Mouse (Mus musculus) forebrain, postnatal 0 days (tissue): Measurements from ENCODE around the gene Nebl. TPM values are rescaled to one million over a fixed set of nuclear protein-coding genes. Genes with fewer than 3 reads are reported as not detected.

ENCODE experiments used
- ATAC-seq: fragments of 200-750 bp; cut with Nextera tagmentation; 2 replicates; pipeline ENCODE4 v1.8.0; 2017; ENCODE audit warnings: mild to moderate bottlenecking, moderate library complexity
- DNase-seq: peaks from one replicate; pipeline ENCODE4 v3.0.0-alpha.2; 2015
- H3K27ac ChIP-seq: fragments of 300-500 bp; sonication (generic); 2 replicates; pipeline ENCODE4 v1.5.1; 2014; ENCODE audit warnings: low read depth, mild to moderate bottlenecking, antibody characterized with exemption, low read length, moderate library complexity, mixed read lengths
- H3K27me3 ChIP-seq: fragments of 300-500 bp; sonication (generic); 2 replicates; pipeline ENCODE4 v1.6.1; 2014; ENCODE audit warnings: mild to moderate bottlenecking, low read length, mixed read lengths; ENCODE audit not compliant: insufficient read depth
- H3K36me3 ChIP-seq: fragments of 300-500 bp; sonication (generic); 2 replicates; pipeline ENCODE4 v1.6.1; 2014; ENCODE audit warnings: mild to moderate bottlenecking, moderate library complexity; ENCODE audit not compliant: insufficient read depth
- H3K4me1 ChIP-seq: fragments of 300-500 bp; sonication (generic); 2 replicates; pipeline ENCODE4 v1.6.1; 2014; ENCODE audit warnings: antibody characterized with exemption; ENCODE audit not compliant: insufficient read depth
- H3K4me2 ChIP-seq: fragments of 300-500 bp; sonication (generic); 2 replicates; pipeline ENCODE4 v1.6.1; 2014; ENCODE audit warnings: low read depth, mild to moderate bottlenecking, moderate library complexity
- H3K4me3 ChIP-seq: fragments of 300-500 bp; sonication (generic); 2 replicates; pipeline ENCODE4 v1.5.1; 2014; ENCODE audit warnings: low read depth, low read length, mixed read lengths
- H3K9ac ChIP-seq: fragments of 300-500 bp; sonication (generic); 2 replicates; pipeline ENCODE4 v1.6.1; 2014; ENCODE audit warnings: mild to moderate bottlenecking
- H3K9me3 ChIP-seq: fragments of 300-500 bp; sonication (generic); 2 replicates; pipeline ENCODE4 v1.6.1; 2016; ENCODE audit warnings: low read length
- CTCF ChIP-seq: sonication (generic); IDR thresholded peaks from 2 replicates; pipeline ENCODE4 v1.5.1; 2016; ENCODE audit warnings: antibody characterized with exemption, control low read depth, low read depth
- WGBS: fragments of 180-500 bp; shearing (Covaris S2); extraction: QIAGEN DNeasy Blood & Tissue Kit; methylation state at CpG from one replicate; pipeline ENCODE4 v1.1.7; 2014; 5-methylcytosine and 5-hydroxymethylcytosine counted together
- polyA plus RNA-seq: library from polyadenylated mRNA; unstranded; fragments of >200 nt; fragmentation: Nextera tagmentation; extraction: Ambion mirVana; gene quantifications from 2 replicates; pipeline ENCODE4 v1.2.1, GENCODE M21; 2015
- total RNA-seq: library from RNA; depleted of rRNA; stranded (reverse); fragments of >200 nt; gene quantifications from 2 replicates; pipeline ENCODE4 v1.2.3, GENCODE M21; 2014; rRNA removed

Gene Nebl
- total RNA-seq = 19.9 and 27.8 TPM in 2 replicates
- 3.9 and 9.2 TPM in 2 replicates for polyA plus RNA-seq

DNA sequence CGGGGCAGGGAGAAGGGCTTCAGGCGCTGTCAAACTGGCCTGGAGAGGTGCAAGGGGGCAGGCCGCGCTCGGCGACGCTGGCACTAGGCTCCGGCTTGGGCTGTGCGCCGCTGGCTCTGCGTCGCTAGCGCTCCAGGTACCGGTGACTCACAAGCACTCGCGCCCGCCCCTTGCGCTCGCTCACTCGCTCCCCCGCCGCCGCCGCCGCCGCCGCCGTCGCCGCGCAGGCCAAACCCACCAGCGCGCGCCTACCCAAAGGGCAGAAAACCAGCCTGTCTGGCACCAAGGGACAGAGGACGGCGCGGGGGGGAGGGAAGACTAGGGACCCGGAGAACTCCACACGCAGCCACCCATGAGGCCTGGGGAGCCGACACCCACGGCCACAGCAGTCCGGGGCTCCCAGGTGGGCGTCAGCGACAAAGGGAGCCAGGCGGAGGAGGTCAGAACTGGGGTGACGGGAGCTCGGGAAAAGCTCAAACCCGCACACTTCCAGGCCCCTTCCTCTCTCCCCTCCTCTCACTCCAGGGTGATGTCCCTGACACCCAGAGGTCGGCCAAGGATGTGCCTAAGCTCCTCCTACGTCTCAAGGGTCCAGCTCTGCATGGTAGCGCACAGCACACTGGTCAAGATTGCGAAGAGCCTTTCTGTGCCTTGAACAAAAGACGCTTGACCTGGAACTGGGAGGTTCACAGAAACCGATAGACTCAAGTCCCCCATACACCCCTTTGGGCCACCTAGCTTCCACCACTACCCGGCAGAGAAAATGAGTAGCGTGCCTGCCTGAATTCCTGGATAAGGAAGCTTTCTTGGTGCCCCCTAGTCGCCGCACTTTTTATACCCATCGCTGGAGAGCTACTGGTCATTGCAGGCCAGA lies at the start of gene Nebl:
TSS of gene Nebl (minus strand) at position 508 of the 874 bp plus-strand sequence.
- peak; percentile 53 for TF ChIP-seq CTCF
- under 1% methylated on average over 59 of the region's 59 CpGs for WGBS
- Histone ChIP-seq H3K4me2 (peak within 1 kb of the TSS; percentile 87), H3K9ac (peak within 1 kb of the TSS; percentile 62), H3K9me3 (no peaks in the 10 kb centered on the region), H3K27me3 (no peaks in the 10 kb centered on the region), H3K36me3 (no peaks in the 10 kb centered on the region), H3K4me1 (peaks cover 9% of the 10 kb centered on the region; the same call in 1 of the 2 replicates), H3K27ac (peak within 1 kb of the TSS; percentile 69), H3K4me3 (peak within 1 kb of the TSS; percentile 58)
- ATAC-seq (peak; percentile 91), DNase-seq (peak; percentile 80)

DNA sequence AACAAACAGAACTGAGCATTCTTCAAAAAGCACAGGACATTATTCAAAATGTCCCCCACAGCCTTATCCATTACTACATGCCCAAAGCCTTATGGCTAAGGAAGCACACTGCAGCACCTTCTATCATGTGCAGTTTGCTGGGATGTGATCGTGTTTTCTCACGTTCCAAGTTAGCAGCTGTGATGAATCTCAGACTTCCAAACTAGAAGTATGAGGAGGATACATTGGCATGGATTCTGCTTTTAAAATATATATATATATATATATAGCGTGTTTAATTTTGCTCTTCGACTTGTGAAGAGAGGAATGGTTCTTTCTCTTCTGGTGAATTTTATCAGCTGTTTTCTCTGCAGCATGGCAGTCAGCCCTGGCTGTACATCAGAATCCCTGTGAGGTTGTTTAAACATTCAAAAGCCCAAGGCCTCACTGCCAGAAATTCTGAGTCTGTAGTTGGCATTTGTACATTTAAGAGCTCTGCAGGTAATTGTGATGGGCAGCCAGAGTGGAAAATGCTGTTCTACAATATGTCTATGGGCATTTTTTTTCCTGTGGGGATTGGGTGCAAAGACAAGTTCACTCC lies 39.1 kb upstream of the Nebl start:
- Histone ChIP-seq H3K4me1 (no peaks in the 10 kb centered on the region), H3K27me3 (no peaks in the 10 kb centered on the region), H3K4me3 (no peak overlapping the region), H3K36me3 (no peaks in the 10 kb centered on the region), H3K9me3 (no peaks in the 10 kb centered on the region), H3K4me2 (no peak overlapping the region), H3K9ac (no peak overlapping the region), H3K27ac (no peak overlapping the region)
- ATAC-seq (peak; percentile 79), DNase-seq (peak; percentile 47)
- TF ChIP-seq CTCF = no peak
- WGBS = 67% methylated on average over 4 of the region's 4 CpGs

DNA sequence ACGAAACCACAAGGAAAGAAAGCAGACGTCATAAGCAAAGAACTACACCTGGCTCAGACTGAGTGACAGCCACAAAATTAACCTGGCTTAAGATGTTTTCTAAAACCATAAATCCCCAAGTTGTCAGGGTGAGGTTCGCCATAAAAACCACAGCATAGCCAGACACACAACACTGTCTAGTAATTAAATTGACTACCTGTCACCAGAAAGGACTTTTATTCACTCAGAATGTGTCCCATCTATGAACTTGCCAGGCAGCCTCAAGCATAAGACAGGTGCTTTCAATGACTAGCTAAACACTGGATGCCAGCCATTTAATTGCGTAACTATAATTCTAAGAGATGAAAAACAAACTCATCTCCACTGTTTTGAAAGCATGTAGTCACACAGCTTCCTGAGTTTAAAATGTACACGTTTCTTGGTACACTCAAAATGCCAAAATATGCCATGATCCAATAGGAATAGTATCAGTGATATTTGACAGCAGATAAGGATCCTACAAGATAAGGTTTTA lies 38.0 kb upstream of the Nebl start:
- no peaks in the 10 kb centered on the region for H3K36me3 ChIP-seq
- no peaks in the 10 kb centered on the region for H3K27me3 ChIP-seq
- no peak overlapping the region for H3K4me3 ChIP-seq
- TF ChIP-seq CTCF = no peak
- no peak overlapping the region for H3K27ac ChIP-seq
- DNase-seq = no peak
- H3K9me3 ChIP-seq = no peaks in the 10 kb centered on the region
- H3K4me2 ChIP-seq = no peak overlapping the region
- no peak for ATAC-seq
- 79% methylated on average over 5 of the region's 5 CpGs for WGBS
- no peak overlapping the region for H3K9ac ChIP-seq
- no peaks in the 10 kb centered on the region for H3K4me1 ChIP-seq

DNA sequence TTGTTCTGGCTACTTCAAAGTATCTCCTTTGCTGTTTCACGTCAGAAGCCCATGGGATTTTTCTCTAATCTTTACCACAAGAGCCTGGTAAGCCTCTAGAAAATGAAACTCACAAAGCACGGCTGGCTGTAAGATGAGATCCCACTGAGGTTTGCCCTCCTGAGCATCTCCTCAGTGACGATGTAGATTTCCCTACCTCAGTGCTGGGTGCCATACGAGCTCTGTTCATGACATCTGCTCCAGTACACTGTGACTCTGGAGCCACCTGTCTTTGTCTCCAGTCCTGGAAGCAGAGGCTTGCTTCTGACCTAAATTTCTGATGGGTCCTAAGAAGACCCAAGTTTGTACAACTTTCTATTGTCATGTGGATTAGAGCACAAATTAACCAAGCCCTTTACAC lies 25.0 kb upstream of the Nebl start:
- no peak for TF ChIP-seq CTCF
- Histone ChIP-seq H3K9me3 (no peaks in the 10 kb centered on the region), H3K27me3 (no peaks in the 10 kb centered on the region), H3K27ac (no peak overlapping the region), H3K4me2 (no peak overlapping the region), H3K4me1 (no peaks in the 10 kb centered on the region), H3K9ac (no peak overlapping the region), H3K4me3 (no peak overlapping the region), H3K36me3 (no peaks in the 10 kb centered on the region)
- 47% methylated on average over 4 of the region's 4 CpGs for WGBS
- DNase-seq = no peak
- no peak for ATAC-seq

DNA sequence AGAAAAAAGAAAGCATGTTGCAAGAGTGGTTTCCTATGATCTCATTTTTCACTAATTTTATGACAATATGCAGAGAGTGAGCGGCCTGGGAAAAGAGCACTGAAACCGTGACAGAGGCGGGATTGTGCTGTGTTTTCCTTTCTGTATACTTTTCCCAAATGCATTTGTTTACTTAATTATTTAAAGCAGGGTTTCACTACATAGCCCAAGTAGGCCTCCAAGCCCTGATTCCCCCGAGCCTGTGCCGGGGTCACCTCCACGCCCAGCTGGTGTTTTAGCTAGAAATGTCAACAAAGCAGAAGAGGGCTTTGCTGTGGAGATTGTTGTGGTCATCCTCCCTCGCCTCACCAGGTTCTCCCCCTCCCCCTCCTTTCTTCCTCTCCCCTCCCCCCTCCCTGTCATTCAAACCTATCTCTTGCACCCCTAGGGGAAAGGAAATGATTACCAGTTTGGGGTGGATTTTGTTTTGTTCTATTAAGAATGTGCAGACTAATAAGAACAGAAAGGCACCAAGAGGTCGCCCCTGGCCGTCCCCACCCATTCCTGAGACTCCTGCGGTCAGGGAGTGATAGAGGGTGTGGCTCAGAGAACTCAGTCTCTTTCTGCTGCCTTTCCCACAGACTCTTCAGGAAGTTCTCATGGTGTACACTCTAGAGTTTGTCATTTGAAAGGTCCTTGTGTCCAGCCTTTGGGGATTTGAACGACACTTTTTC lies 10.9 kb upstream of the Nebl start:
- Histone ChIP-seq H3K9ac (no peak overlapping the region), H3K4me3 (peak overlapping the region; percentile 27)
- WGBS = 8% methylated on average over 11 of the region's 11 CpGs

DNA sequence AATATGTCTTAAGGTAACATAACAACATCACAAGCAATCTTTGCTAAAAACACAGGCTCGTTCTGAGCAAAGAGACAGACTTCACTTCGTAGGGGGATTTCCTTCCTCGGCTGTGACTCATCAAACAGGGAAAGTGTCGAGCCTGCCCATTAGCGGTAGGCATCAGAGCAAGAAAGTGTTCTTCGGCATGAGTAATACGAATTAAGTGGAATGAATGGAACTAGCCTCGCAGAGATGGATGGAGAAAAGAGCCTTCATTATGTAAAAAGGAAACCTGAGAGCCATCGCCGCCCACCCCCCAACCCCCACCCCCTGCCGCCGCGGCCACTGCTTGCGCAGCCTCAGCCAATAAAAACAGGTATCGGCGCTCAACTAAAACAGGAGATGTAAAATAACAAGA lies 10.3 kb upstream of the Nebl start:
- no peaks in the 10 kb centered on the region for H3K27me3 ChIP-seq
- H3K9ac ChIP-seq = no peak overlapping the region
- DNase-seq (no peak), ATAC-seq (peak; percentile 73)
- no peaks in the 10 kb centered on the region for H3K9me3 ChIP-seq
- peak overlapping the region; percentile 27 for H3K4me3 ChIP-seq
- H3K4me2 ChIP-seq = peak overlapping the region; percentile 50
- H3K4me1 ChIP-seq = no peaks in the 10 kb centered on the region
- H3K27ac ChIP-seq = no peak overlapping the region
- WGBS = under 1% methylated on average over 16 of the region's 16 CpGs
- H3K36me3 ChIP-seq = no peaks in the 10 kb centered on the region
- no peak for TF ChIP-seq CTCF

More for the DNA sequence above, 10.9 kb upstream of the Nebl start:
- DNase-seq (no peak), ATAC-seq (no peak)
- Histone ChIP-seq H3K9me3 (no peaks in the 10 kb centered on the region), H3K27ac (no peak overlapping the region), H3K36me3 (no peaks in the 10 kb centered on the region), H3K27me3 (no peaks in the 10 kb centered on the region), H3K4me2 (peak overlapping the region; percentile 50), H3K4me1 (no peaks in the 10 kb centered on the region)
- no peak for TF ChIP-seq CTCF

DNA sequence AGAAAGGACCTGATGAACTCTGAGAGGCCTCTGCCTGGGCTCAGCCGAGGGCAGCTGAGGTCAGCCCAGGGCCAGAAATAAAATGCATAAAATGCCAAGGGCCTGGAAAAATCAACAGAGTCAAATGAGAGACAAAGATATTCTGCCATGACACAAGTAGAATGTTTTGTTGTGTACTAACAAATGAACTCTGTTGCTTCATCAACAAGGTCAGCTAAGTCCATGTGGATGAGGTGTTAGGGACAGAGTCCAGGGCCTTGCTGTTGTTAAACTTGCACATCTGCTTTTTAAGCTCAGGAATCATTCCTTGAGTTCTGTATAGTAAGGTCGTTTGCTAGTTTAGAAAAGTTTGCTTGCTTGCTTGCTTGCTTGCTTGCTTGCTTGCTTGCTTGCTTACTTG lies 9.2 kb upstream of the Nebl start:
- Histone ChIP-seq H3K4me1 (no peaks in the 10 kb centered on the region), H3K4me2 (no peak overlapping the region), H3K4me3 (no peak overlapping the region), H3K9me3 (no peaks in the 10 kb centered on the region), H3K9ac (no peak overlapping the region), H3K36me3 (no peaks in the 10 kb centered on the region), H3K27me3 (no peaks in the 10 kb centered on the region), H3K27ac (no peak overlapping the region)
- TF ChIP-seq CTCF = no peak
- no peak for ATAC-seq
- WGBS = 56% methylated on average over 2 of the region's 2 CpGs
- no peak for DNase-seq
